Mouse (Mus musculus) forebrain, embryonic 12.5 days (tissue): ENCODE data around the gene Elp4. TPM values are rescaled to one million over a fixed set of nuclear protein-coding genes. Genes with fewer than 3 reads are reported as not detected.

Experiments
- ATAC-seq: fragments of 200-750 bp; cut with Nextera tagmentation; 2 replicates; pipeline ENCODE4 v1.8.0; 2017; ENCODE audit warnings: moderate TSS enrichment; ENCODE audit not compliant: low FRiP score
- H3K27ac ChIP-seq: fragments of 300-500 bp; sonication (generic); 2 replicates; pipeline ENCODE4 v1.5.1; 2016; ENCODE audit warnings: mild to moderate bottlenecking
- H3K27me3 ChIP-seq: fragments of 300-500 bp; sonication (generic); 2 replicates; pipeline ENCODE4 v1.6.1; 2016; ENCODE audit warnings: mild to moderate bottlenecking
- H3K36me3 ChIP-seq: fragments of 300-500 bp; sonication (generic); replicated peaks from 2 replicates; pipeline ENCODE4 v1.6.1; 2016; ENCODE audit warnings: mild to moderate bottlenecking
- H3K4me1 ChIP-seq: fragments of 300-500 bp; sonication (generic); 2 replicates; pipeline ENCODE4 v1.6.1; 2016
- H3K4me2 ChIP-seq: fragments of 300-500 bp; sonication (generic); 2 replicates; pipeline ENCODE4 v1.6.1; 2016; ENCODE audit warnings: mild to moderate bottlenecking, moderate library complexity
- H3K4me3 ChIP-seq: fragments of 300-500 bp; sonication (generic); replicated peaks from 2 replicates; pipeline ENCODE4 v1.5.1; 2016; ENCODE audit warnings: mild to moderate bottlenecking
- H3K9ac ChIP-seq: fragments of 300-500 bp; sonication (generic); 2 replicates; pipeline ENCODE4 v1.6.1; 2016; ENCODE audit warnings: mild to moderate bottlenecking
- H3K9me3 ChIP-seq: fragments of 300-500 bp; sonication (generic); 2 replicates; pipeline ENCODE4 v1.6.1; 2016
- whole genome bisulfite sequencing: fragments of 180-500 bp; shearing (Covaris S2); methylation state at CpG from one replicate; pipeline ENCODE4 v1.1.7; 2016; 5-methylcytosine and 5-hydroxymethylcytosine counted together
- polyA plus RNA-seq: library from polyadenylated mRNA; unstranded; fragments of >200 nt; fragmentation: Nextera tagmentation; extraction: Ambion mirVana; gene quantifications from 2 replicates; pipeline ENCODE4 v1.2.1, GENCODE M21; 2016

Elp4 gene
- polyA plus RNA-seq, 1 experiment from 2014 or later, result 59.1 TPM

DNA sequence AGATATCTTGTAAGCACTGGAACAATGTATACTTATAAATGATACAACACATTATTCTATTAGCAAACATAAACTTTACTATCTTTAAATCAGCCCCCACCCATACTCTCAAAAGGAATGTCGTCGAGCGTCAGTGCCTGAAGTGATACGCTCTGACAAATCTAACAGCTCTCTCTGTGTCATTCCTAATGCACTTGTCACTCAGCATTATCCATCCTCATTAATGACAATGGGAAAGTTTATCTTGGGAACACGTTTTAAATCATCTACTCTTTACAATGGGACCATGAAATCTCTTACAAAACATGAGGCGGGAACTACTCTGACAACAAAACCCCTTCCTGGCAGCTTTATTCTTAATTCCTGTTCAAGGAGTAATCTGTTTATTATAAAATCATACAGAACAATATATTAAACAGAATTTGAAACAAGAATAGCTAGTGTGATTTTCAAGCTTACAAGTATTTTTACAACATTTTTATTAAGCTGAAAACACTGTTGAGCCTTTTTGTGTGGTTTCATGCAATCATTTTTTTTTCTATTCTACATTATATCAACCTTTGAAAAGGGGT lies 125.0 kb downstream of the Elp4 start:
- Histone ChIP-seq H3K27ac (no peak overlapping the region), H3K27me3 (no peaks in the 10 kb centered on the region), H3K4me1 (no peaks in the 10 kb centered on the region), H3K4me2 (no peak overlapping the region), H3K36me3 (no peaks in the 10 kb centered on the region), H3K4me3 (no peak overlapping the region), H3K9me3 (no peaks in the 10 kb centered on the region), H3K9ac (no peak overlapping the region)
- WGBS, result 8% methylated on average over 6 of the region's 6 CpGs
- 0 out of 2 replicates have a peak, but pooled peaks have one; percentile 17 for ATAC-seq

DNA sequence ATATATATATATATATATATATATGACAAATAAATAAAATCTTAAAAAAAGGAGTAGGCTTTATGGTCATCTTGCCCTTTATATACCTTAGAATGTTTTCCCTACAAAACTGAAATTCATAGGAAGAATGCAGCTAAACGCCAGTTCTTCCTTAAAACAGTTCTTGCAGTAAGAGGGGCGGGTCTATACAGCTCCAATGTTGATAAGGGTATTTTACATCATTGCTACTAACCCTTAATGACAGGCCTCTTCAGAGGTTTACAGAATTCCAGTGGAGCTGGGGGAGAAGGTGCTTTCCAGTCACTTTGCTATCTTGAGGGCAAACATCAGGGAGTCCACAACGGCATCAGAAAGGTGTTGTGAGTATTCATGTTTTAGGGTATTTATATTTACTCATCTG lies 133.1 kb downstream of the Elp4 start:
- Histone ChIP-seq H3K27me3 (no peaks in the 10 kb centered on the region), H3K9me3 (no peaks in the 10 kb centered on the region), H3K4me3 (no peak overlapping the region), H3K27ac (no peak overlapping the region), H3K9ac (no peak overlapping the region), H3K4me2 (no peak overlapping the region), H3K36me3 (no peaks in the 10 kb centered on the region), H3K4me1 (no peaks in the 10 kb centered on the region)
- 91% methylated on average over 3 of the region's 3 CpGs for WGBS
- no peak for ATAC-seq

DNA sequence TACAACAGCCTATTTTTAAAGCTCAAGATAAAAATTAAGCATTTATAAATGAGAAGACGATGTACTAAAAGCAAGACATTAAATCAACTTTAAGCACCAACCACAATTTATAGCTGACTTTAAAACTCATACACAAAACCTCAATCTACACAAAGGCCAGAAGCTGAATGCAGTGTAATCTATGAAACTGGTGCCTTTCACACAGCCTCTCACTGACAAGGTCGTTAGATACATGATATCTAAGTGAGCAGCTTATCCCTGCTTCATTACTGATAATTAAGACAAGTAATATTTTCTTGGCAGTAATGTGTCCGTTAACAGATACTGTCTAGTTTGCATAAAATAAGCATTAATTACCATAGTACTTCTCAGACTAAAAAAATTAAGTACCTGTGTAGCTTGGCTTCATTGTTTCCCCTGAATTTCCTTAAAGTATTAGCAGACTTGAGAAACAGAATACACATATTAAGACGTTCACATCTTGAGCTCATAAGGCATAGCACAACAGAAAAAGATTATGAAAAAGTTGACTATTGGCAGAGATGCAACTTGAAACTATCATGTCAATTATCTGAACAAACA lies 134.5 kb downstream of the Elp4 start:
- Histone ChIP-seq H3K27ac (no peak overlapping the region), H3K4me3 (no peak overlapping the region), H3K36me3 (no peaks in the 10 kb centered on the region), H3K27me3 (no peaks in the 10 kb centered on the region), H3K9ac (no peak overlapping the region), H3K4me1 (no peaks in the 10 kb centered on the region), H3K4me2 (no peak overlapping the region), H3K9me3 (no peaks in the 10 kb centered on the region)
- 56% methylated on average over 4 of the region's 4 CpGs for WGBS
- ATAC-seq, result no peak

DNA sequence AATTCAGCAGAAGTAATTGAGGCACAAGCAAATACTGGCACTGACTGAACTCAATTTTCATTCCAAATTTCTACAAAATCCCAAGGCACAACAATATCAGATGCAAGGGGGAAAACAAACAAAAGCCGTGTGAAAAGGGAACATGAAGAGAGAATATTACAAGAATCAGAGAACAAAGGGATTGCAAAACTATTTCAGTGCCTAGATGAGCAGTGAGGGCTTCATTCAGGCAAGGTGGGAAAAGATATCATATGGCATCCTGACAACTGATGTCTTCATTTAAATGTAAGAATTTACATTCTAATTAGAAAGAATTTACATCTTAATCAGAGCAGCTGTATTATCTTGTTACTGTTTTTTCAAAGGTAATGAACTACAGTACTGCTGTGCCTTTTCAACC lies 150.9 kb downstream of the Elp4 start:
- Histone ChIP-seq H3K4me2 (no peak overlapping the region), H3K27ac (no peak overlapping the region), H3K4me1 (no peaks in the 10 kb centered on the region), H3K4me3 (no peak overlapping the region), H3K27me3 (no peaks in the 10 kb centered on the region), H3K9ac (no peak overlapping the region), H3K36me3 (no peaks in the 10 kb centered on the region), H3K9me3 (no peaks in the 10 kb centered on the region)
- no peak for ATAC-seq
- 56% methylated on average over 1 of the region's 1 CpGs for WGBS

DNA sequence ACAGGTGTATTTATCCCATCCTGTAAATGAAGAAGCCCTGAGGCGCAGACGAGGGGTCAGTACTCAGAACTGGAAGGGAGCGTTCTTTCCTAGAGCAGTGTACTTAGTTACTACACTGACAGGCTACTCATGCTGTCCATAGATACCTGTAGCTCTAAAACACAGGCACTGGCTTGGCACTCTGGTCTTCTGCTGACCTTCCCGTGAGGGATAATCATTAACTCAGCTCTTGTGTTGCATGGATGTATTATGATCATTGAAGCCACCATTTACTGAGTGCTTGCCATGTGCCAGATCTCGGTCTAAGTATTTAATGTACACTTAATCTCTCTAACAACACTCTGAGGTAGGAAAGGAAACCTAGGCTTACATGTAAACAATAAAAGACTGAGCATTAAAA lies 155.3 kb downstream of the Elp4 start:
- H3K4me1 ChIP-seq, result no peaks in the 10 kb centered on the region
- ATAC-seq, result no peak
- 86% methylated on average over 5 of the region's 5 CpGs for WGBS

DNA sequence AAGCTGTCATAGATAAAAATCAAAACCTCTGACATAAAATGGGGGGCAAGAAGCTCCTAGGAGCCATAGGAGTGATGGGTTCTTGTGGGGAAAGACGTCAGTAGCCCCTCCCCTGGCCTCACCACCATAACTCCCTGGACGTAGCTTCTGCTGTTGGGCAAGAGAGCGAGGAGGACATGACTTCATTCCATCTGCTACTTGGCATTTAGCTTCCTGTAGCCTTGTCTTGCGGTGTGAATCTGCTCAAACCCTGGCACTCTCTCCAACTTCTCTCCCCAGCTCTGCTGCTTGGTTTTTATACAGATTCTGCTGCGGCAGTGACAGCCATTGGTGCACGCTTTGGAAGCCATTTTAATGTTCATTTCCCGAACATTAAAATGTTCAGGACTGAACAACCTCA lies 157.5 kb downstream of the Elp4 start:
- no peaks in the 10 kb centered on the region for H3K36me3 ChIP-seq
- no peak overlapping the region for H3K9ac ChIP-seq
- H3K27ac ChIP-seq, result no peak overlapping the region
- ATAC-seq, result no peak
- no peaks in the 10 kb centered on the region for H3K4me1 ChIP-seq
- no peaks in the 10 kb centered on the region for H3K27me3 ChIP-seq
- WGBS, result 91% methylated on average over 7 of the region's 7 CpGs
- H3K4me2 ChIP-seq, result no peak overlapping the region
- no peaks in the 10 kb centered on the region for H3K9me3 ChIP-seq
- H3K4me3 ChIP-seq, result no peak overlapping the region

More for the DNA sequence above, 155.3 kb downstream of the Elp4 start:
- Histone ChIP-seq H3K9me3 (no peaks in the 10 kb centered on the region), H3K27ac (no peak overlapping the region), H3K27me3 (no peaks in the 10 kb centered on the region), H3K4me3 (no peak overlapping the region), H3K9ac (no peak overlapping the region), H3K36me3 (no peaks in the 10 kb centered on the region), H3K4me2 (no peak overlapping the region)

DNA sequence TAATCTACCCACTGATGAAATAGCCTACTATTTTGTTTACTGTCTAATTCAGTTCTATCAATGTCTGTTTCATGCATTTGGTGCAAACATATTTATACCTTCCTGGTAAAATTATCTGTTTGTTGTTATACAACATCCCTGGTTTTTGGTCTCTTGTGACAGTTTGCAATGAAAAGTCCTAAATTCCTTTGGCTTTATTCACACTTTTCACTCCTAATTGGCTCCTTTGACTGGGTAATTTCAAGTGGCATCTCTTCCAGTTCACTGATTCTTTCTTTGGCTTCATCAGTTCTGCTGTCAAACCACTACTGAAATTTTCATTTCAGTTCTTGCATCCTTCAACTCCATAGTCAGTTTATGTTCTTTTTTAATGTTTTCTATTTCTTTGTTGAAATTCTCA lies 168.2 kb downstream of the Elp4 start:
- no peaks in the 10 kb centered on the region for H3K36me3 ChIP-seq

DNA sequence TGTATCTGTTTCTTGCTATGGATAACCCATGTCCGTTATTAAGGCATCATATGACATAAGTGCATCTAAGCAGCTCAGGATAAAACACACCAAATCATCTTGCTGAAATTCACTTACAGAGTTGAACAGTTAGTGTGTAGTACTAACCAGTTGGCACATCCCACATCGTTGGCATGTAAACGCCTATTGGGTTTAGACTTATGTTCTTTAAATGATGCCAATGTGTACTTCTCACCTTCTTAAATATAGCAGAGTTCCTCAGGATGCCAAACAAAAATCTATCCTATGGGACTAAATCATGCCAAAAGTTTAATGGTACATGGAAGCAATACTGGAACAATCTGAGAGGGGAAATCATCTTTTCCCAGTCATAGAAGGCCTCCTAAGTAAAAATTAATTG lies 173.7 kb downstream of the Elp4 start:
- H3K4me2 ChIP-seq, result no peak overlapping the region
- 0 out of 2 replicates have a peak, but pooled peaks cover 8% of the 10 kb centered on the region for H3K27me3 ChIP-seq
- no peak overlapping the region for H3K4me3 ChIP-seq
- no peak overlapping the region for H3K27ac ChIP-seq
- no peaks in the 10 kb centered on the region for H3K4me1 ChIP-seq
- no peaks in the 10 kb centered on the region for H3K36me3 ChIP-seq
- ATAC-seq, result no peak
- no peaks in the 10 kb centered on the region for H3K9me3 ChIP-seq
- 92% methylated on average over 3 of the region's 3 CpGs for WGBS
- no peak overlapping the region for H3K9ac ChIP-seq

More for the DNA sequence above, 168.2 kb downstream of the Elp4 start:
- Histone ChIP-seq H3K4me3 (no peak overlapping the region), H3K4me2 (no peak overlapping the region), H3K9ac (no peak overlapping the region), H3K27ac (no peak overlapping the region), H3K4me1 (no peaks in the 10 kb centered on the region), H3K27me3 (no peaks in the 10 kb centered on the region), H3K9me3 (no peaks in the 10 kb centered on the region)
- ATAC-seq, result no peak

DNA sequence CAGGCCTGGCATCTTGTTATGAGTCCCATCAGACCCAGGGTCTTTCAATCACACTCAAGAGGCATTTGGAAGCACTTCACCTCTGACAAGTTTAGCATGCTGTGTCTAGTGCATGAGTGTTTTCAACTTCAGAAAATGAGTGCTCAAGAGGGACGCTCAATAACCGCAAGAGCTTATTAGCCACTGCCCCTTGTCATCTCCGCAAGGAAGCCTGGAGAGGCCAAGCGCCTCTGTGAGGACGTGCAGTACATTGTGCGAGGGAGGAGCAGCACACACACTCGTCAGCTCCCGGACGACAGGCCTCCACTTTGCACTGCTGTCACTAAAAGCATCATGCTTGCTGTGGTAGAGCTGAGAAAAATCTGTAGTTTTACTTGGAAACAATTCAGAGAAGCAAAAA lies 177.7 kb downstream of the Elp4 start:
- Histone ChIP-seq H3K4me1 (no peaks in the 10 kb centered on the region), H3K9me3 (no peaks in the 10 kb centered on the region), H3K4me3 (no peak overlapping the region), H3K27me3 (peaks cover 21% of the 10 kb centered on the region), H3K36me3 (no peaks in the 10 kb centered on the region), H3K9ac (no peak overlapping the region), H3K4me2 (no peak overlapping the region), H3K27ac (no peak overlapping the region)
- peak; percentile 58; the same call in 1 of the 2 replicates for ATAC-seq
- WGBS, result 46% methylated on average over 9 of the region's 9 CpGs

DNA sequence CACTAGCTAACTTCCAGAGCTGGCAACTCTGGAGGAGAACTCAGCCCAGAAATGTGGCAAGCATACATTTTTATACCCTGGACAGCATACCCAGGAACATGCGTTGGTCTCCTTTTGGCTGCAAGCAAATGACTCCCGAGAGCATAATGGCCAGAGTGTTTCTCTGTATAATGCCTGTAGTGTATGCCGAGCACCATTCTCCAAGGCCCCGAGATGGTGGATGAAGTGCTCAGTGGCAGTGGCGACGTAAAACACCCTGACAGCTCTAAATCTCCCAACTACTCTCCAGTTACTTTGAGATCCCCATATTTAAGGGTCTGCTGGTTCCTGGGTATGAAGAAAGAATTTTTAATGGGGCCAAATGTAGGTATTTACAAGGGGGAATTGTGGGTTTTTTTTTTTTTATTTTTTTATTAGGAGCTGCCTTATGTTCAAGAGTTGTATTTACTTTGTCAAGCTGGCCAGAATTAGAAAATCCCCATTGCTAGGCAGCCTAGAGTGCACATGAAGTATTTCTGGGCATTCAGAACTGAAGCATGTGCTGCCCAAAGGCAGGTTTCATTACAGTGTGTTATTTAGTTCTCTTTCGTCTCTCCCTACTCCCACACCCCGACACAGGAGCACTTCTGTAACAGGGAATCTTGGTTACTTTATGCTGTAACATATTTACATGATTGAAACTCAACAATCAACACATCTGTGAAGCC lies 188.8 kb downstream of the Elp4 start:
- H3K27me3 ChIP-seq, result peaks cover 19% of the 10 kb centered on the region
- peaks cover 37% of the 10 kb centered on the region for H3K4me1 ChIP-seq
- no peaks in the 10 kb centered on the region for H3K36me3 ChIP-seq
- no peak overlapping the region for H3K27ac ChIP-seq
- no peaks in the 10 kb centered on the region for H3K9me3 ChIP-seq
- no peak overlapping the region for H3K9ac ChIP-seq
- no peak overlapping the region for H3K4me3 ChIP-seq
- no peak overlapping the region for H3K4me2 ChIP-seq
- WGBS, result 58% methylated on average over 8 of the region's 8 CpGs
- ATAC-seq, result no peak

DNA sequence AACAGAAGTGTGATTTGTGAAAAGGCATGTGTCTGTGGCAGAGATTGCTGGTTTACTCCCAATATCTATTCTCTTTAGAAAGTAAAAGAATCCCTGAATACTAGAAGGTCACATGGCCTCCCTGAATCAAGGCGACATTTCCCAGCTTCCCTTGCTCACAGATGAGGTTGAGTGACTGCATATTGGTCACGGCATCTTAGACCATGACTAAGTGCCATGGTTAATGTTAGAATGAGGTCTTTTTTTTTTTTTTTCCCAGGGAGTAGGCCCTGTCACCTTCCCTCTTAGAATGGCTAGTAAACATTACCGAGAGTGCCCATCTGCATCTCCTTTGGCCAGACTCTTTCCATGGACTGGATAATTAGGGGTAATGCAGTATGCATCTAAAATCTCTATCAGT lies 193.9 kb downstream of the Elp4 start:
- peaks cover 8% of the 10 kb centered on the region; the same call in 1 of the 2 replicates for H3K4me1 ChIP-seq
- no peak overlapping the region for H3K27ac ChIP-seq
- H3K4me2 ChIP-seq, result no peak overlapping the region
- H3K9me3 ChIP-seq, result no peaks in the 10 kb centered on the region
- no peak overlapping the region for H3K9ac ChIP-seq
- no peak for ATAC-seq
- H3K27me3 ChIP-seq, result peaks cover 13% of the 10 kb centered on the region
- no peaks in the 10 kb centered on the region for H3K36me3 ChIP-seq
- H3K4me3 ChIP-seq, result no peak overlapping the region
- WGBS, result 88% methylated on average over 3 of the region's 3 CpGs

DNA sequence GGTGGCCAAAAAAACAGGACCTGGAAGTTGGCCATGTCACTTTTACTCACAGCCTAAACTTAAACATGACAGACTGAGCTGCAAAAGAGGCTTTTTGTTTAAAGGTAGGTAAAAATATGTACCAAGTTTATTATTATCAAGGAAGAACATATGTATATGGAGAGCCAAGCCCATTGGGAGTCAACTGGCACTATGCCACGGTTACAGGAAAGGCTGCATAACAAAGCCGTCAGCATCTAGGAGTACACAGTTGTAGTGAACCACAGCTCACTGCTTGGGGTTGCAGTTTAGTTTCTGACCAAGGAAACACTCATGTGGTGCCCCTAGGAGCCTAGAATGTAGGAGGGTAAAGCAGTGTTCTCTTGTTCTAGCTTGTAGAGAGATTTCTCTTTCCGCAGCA lies 195.2 kb downstream of the Elp4 start:
- Histone ChIP-seq H3K4me2 (no peak overlapping the region), H3K4me3 (no peak overlapping the region), H3K9ac (no peak overlapping the region), H3K36me3 (no peaks in the 10 kb centered on the region), H3K27ac (no peak overlapping the region), H3K9me3 (no peaks in the 10 kb centered on the region), H3K4me1 (no peaks in the 10 kb centered on the region; the same call in 1 of the 2 replicates), H3K27me3 (peaks cover 8% of the 10 kb centered on the region; the same call in 1 of the 2 replicates)
- 87% methylated on average over 3 of the region's 3 CpGs for WGBS
- no peak for ATAC-seq

DNA sequence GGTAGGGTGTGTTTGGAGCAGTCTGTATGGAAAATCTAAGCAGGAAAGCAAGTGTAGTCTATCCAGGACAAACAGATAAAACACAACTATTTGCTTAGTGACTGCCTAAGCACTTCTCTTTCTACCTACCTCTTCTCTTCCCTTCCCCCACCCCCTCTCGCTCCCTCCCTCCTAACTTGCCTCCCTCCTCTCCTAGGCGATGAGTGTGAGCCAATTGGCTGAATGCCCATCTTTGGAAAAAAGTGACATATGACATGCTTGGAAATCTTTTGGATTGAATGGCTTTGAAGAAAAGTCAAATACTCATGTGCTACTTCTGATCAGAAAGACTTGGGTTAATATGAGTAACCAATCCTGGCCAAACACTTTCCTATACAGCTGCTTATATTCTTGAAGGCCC lies 199.0 kb downstream of the Elp4 start:
- Histone ChIP-seq H3K27ac (no peak overlapping the region), H3K27me3 (no peaks in the 10 kb centered on the region), H3K9ac (no peak overlapping the region), H3K36me3 (no peaks in the 10 kb centered on the region), H3K4me3 (no peak overlapping the region), H3K4me1 (no peaks in the 10 kb centered on the region; the same call in 1 of the 2 replicates), H3K4me2 (no peak overlapping the region), H3K9me3 (no peaks in the 10 kb centered on the region)
- no peak for ATAC-seq
- WGBS, result 50% methylated on average over 2 of the region's 2 CpGs
